Mouse (Mus musculus) lung, postnatal 36 days (tissue): ENCODE data around the gene Paxbp1.

ENCODE experiments used
- DNase-seq: peaks from one replicate; pipeline ENCODE4 v3.0.0; 2022; ENCODE audit warnings: mixed read lengths

Gene Paxbp1

DNA sequence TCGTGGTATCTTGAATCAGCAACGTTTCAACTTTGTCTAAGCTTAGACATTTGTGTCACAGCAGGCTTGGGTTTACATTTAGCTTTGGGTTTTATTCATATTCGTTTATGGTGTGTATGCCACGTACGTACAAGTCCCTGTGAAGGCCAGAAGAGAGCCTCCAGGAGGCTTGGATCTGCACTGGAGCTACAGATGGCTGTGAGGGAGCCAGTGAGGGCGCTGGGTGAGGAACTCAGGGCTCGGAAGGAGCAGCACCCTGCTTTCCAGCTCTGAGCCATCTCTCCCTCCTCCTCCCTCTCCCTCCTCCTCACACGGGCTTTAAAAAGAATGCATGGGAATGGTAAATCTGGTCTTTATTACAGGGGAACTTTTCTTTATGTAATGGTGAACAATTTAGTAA, 9.3 kb upstream of the Paxbp1 start:
- DNase-seq = no peak

DNA sequence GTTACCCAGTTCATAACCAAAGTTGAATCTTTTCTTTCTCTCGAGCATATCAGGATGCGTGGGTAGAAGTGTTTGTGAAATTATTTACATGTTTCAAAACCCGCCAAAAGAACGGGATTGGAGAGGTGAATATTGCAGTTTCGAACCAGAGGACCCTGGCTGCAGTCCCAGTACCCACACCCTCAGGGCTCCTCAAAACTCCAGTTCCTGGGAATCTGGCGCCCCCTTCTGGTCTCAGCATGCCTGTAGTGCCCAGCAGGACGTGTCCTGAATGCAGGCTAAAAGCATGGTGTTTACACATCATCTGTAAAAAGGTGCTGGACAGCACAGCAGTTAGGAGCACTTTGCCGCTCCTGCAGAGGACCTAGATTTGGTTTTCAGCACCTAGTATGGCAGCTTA, 1.2 kb upstream of the Paxbp1 start:
- peak; percentile 71 for DNase-seq

DNA sequence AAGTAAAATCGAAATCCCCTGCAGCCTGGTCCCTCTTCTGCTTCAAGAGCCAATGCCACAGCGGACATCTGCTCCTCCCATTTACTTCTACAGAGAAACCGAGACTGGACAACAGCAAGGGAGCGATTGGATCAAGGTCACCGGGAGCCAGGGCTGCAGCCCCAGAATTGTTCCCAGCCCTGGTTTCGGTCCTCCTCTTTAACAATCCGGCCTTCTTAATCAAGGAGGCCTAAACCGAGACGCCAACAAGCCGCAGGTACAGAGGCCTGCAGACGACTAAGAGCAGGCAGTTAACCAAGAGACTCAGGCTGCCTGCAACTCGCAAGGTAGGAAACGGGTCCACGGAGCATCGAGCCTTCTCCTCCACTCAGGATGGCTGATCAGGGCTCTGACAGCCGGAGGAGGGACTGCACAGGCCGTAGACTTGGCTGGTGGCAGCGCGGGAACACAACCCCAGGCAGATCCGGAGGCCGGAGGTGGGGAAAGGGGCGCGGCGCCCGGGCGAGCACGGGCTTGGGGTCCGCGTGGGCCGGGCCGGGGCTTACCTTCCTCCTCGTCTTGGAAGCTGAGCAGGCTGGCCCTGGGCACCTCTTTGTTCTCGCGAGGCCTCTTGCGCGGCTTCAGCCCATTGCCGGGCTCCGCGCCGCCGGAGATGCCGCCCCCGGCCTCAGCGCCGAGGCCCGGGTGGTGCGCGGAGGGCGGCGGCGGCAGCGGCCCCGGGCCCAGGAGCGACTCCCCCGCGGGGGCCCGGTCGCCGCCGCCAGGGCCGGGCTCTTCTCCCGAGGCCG, 688 bp downstream of the Paxbp1 start:
- peak; percentile 60 for DNase-seq

DNA sequence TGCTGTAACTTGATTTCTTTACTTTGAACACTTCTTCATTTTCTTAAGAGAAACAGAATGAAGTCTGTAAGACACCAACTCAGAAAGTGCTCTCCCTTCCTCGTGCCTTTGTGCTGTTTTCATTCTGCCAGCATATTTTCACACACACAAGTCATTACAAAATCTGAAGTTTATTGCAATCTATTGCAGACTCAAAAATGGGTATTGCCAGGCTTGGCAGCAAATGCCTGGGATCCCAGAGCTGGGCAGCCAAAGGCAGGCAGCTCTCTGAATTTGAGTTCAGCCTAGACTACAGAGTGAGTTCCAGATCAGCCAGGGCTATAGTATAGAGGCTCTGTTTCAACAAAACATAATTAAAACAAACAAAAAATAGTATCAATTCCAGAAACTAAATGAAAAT, 1.7 kb downstream of the Paxbp1 start:
- no peak for DNase-seq

DNA sequence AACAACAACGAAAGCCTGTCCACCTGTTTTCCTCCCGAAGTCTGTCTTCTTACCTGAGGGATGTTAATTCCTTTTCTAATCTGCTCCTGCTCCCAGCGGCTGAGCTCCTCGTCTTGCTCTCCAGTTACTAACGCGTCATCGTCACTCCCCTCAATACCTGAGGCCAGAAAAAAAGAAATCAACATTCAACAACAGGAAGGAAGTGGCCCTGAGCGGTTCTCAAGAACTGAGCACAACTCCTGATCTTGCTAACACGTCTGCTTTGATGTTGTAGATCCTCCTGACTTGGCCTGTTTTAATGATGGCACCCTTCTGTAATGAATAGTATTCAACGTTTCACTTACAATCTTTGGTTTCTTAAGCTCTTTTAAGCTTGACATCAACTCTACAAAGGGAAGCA, 8.5 kb downstream of the Paxbp1 start:
- DNase-seq = no peak

DNA sequence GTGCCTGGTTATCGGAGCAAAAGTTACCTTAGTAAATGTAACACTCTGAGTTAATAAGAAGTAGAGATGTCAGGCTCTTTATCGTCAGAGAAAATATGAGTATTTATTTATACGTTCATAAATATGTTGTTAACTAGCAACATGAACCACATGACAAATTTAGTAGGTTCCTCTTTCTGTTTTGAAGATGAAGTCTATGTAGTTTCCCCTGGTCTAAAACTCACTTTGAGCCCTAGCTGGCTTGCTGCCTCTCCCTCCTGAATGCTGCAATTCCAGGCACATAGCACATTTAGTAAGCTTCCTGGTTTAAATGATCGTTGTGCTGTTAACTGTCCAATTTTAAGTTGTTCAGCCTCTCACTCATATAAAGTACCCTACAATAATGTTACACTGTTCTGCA, 13.6 kb downstream of the Paxbp1 start:
- no peak for DNase-seq

DNA sequence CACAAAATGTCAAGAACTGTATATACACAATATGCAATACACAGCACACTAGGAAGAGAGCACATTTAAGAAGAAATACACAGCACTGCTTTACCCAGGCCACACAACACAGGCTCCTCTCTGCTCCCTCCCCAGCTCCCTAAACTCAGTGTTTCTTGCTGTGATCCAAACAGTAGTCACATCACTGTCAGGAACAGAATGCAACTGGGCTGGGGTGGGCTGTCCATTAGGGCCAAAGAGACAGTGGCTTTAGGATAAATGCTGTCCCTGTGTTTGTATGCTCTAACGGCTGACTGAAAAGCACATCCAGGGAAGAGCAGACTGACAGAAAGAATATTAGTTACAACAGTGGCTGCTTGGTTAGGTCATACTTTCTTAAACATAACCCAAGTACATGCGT, 14.4 kb downstream of the Paxbp1 start:
- DNase-seq = no peak

DNA sequence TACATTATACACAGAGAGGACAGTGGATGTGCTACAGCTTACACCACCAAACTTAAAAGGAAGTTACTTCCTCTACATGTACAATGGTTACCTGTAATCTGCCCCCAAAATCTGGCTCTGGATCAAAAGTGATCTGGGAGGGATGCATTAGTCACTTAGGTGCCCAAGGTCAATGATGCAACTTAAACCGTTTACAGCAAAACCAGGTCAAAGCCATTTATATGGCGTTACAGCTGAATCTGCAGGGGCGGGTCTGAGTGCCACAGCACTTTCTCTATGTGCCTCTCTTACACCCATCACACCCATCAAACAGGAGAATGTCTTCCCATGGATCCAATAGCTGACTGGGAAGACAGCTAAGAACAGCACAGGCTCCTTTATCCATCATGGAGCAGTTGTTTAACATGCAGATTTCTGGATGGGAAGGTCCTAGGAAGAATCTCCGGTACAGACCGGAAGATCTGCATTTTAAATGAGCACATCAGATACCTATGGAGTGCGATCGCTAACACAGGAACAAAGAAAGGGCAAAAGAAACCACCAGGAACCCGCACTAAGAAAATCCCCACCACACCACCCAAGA, 15.1 kb downstream of the Paxbp1 start:
- DNase-seq = no peak

DNA sequence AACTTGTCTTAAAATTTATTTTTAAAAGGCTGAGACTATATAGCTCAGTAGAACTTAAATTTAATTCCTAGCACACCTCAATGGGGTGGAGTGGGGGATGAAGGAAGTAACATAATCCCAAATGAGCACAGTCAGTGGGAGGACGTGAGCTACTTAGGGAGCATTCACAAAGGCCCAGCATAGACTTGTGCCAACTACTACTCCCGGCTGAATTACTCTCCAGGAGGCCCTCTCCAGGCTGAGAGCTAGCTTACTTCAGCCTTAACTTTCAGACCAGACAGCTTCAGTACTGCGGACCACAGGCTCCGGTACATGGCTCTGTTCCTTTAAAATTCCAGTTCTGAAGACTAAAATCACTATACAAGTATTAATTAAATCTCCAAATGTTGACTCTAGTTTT, 18.1 kb downstream of the Paxbp1 start:
- no peak for DNase-seq

DNA sequence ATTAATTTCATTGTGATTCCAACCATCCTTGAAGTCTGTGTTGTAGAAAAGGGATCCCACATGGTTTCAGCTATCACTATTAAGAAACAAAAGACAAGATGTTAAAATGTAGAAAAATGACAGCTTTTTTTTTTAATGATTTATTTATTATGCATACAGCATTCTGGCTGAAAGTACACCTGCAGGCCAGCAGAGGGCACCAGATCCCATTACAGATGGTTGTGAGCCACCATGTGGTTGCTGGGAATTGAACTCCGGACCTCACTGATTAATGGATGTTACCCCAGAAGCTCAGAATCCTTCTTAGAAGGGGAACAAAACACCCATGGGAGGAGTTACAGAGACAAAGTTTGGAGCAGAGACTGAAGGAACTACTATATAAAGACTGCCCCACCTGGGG, 21.0 kb downstream of the Paxbp1 start:
- no peak for DNase-seq

DNA sequence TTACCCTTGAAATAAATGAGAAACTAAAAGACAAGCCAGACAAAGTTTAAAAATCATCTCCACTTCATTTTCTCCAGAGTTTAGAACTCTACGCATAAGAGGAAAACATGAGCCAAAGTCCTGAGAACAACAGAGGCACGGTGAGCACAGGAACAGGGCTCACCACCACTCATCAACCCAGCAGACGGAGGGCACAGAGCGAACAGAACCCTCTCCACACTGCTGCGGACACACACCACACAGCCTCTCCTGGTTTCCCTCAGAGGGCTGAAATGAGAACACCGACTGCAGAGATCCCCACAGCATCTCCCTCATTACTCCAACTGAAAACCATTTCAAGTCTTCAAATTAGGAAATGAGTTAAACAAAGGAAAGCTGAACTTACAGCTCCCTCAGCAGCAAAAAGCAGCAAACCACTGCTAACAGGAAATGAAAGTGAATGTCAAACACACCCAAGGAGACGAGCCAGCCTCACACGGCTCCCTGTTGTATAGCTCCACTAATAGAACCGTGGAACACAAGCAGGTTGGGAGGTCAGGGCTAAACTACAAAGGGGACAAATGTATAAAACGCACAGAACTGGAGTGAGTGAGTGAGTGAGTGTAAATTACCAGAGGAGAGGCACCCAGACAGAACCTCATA, 23.4 kb downstream of the Paxbp1 start:
- no peak for DNase-seq

DNA sequence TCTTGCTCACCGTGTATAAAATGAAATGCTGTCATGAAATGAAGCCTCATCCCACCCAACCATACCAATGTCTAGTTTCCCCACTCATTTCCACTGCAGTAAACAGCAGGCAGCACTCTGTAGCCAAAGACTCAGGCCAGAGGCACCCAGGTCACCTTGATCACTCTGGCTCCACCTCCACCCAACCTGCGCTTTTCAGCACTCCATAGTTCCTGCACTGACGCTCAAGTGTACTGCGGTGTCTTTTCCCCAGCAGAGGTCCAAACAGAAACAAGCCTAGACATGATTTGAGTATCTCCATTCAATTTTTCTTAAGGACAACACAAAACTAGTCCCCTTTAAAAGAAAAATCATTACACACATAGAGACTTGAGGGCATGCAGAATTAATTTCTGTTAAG, 24.9 kb downstream of the Paxbp1 start:
- no peak for DNase-seq

DNA sequence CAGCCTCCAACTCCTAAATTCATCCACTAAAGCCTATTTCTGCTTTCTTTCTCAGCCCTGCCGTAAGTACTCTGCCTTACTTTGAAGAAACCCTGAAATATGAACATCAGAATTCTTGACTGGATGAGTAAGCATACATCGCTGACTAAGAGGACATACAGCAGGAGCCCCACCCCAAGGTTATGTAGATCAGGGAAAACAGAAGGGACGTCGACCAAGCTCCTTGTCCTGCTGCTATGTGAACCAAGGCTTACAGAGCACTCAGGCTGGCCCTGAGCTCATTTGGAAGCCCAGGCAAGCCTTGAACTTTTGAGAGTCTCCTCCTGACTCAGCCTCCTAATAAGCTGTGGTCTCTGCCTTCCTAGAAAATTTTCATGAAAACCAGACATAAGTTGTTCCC, 28.6 kb downstream of the Paxbp1 start:
- no peak for DNase-seq

DNA sequence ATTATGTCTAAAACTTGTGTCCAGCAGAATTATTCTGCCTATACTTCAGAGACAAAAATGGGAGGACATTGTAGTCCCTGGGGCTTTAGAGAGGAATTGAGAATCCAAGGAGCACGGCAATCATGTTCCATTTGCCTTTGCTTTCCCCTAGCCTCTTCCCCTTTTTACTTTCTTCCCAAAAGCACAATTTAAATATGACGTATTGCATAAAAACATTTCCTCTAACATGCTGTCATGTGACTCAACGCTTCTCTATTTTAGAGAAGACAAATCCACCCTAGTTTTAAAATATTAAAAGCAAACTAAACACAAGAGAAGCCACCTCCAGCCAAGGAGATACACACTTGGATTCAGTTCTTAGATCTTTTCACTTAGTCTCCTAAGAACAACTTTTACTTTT, 32.5 kb downstream of the Paxbp1 start:
- no peak for DNase-seq

DNA sequence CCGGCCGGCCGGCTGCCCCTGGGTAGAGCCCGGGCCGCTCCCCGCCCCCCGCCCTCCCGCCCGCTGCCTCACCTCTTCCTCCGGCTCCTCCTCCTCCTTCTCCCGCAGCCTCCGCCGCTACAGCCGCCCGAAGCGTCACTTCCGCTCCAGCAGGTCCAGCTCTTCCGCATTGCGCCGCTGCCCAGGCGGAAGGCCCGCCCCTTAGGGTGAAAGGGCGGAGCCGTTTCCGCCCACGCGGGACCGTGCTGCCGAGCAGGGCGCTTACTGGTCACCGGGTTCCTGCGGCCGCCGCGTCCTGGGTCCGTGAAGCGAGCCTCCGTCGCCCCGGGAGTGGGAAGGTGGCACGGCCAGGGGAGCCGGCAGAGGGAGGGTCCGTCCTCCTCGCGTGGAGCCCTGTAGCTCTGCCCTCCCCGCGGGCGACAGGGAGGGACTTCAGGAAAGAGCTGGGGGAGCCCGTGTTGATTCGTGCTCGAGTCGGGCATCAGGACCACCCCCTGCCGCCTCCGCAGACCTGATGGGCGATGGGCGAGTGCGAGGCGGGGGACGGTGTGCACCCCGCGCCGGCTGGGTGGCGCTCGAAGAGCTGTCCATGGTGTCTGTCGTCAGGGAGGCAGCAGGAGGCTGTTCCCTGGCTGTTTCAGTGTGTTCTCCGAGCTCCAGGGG, 33.2 kb downstream of the Paxbp1 start, which contains the start of gene Synj1:
Gene Synj1 (minus strand): TSS at position 288 of the 663 bp plus-strand sequence.
- peak; percentile 93 for DNase-seq

DNA sequence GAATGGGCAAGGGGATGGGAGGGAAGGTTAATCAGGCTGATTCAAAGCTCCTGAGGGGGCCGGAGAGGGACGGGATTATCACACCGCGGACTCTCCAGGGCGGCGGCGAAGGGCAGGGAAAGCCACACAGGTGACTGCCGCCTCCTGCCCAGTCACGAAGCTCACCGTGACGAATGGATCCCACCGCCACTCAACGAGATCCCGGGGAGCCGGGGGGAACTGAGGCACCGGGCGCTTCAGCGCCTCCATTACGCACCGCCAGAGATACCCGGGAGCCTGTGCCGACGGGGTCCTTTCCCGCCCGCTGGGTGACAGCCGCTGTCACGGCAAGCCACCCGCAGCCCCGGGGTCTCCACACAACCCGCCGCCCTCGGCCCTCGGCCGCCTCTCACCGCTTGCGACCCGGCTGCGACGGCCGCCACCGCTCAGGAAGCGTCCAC, 33.7 kb downstream of the Paxbp1 start:
- peak; percentile 16 for DNase-seq

DNA sequence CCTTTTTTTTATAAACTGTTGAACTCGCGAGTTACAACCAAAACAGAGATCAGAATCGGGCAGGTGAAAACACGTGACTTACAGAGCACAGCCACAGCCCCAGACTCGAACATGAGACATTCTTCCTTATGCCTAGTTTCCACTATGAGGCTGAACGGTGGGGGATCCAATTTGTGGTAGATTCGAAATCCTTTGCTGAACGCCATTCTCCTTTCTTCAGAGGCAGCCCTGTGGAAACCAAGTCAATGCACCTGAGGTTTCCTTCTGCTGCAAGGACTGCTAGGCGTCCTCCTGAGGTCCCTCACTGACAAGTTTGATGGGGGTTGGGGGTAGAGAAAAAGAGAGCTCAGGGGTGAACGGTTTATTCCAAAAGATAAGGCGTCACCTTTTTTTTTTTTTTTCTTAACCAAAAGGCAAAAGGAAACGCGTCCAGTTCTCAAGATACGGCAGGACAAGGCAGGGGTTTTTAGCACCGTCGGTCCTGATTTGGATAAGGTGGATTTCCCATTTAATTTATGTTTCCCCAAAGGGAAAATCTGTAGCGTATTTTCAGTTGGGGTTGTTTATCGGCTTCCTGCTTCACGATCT, 34.3 kb downstream of the Paxbp1 start:
- no peak for DNase-seq

DNA sequence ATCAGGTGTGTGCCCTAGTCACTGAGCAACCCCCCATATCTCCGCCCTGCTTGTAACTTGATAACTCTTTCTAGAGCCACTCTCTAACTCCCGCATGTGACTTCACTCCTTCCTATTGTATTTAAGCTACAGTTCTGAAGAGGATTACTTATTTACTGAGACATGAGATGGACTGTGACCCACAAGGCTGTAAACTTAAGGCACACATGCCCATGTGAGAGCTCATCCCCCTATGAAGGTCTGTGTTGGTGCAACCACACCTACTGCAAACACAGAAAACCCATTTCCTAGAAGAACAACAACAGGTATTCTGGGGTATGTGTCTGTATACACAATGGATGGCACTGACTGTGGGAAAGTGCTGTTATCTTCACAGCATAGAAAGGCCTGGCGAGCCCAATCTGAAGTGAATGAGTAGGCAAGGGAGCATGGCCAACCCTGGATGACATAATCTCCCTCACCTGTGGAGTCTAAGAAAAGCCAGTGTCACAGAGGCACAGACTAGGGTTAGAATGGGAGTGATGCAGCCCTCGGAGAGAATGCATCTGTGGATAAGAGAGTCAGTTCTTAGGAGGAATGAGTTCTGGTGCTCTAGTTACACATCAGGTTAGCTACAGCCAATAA, 39.3 kb downstream of the Paxbp1 start:
- DNase-seq = no peak

DNA sequence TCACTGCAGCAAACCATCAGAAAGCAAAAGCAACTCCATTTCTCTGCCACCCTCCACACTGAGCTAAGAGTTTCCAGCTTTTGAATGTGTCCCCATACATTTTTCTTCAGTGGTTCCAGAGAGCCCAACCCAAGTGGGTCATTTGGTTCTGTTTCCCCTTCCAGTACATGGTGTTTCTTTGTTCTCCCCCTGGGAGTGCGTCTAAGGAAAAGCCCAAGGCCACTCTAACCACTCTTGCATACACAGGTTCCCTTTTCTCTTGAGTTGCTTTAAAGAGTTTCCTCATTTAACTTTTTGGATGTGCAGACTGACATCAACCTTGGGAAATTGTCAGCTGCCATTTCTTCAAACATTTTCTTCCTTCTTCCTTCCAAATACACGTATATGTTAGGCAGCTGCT, 43.2 kb downstream of the Paxbp1 start:
- DNase-seq = peak; percentile 26

DNA sequence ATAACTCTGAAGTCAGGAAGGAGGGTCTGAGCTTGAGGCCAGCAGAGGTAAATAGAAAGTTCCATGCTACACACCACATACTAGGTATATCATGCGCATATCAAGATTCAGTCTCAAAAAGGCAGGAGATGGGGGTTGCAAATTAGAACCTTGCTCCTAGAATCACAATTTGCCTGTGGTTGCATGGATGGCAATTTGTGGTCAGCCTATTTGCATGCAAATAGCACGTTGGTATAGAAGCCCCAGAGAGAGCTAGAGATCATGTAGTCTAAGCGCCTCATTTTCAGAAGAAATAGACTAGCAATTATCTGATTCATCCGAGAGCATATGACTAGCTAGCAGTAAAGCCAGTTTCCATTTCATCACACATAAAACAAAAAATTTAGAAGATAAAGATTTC, 44.5 kb downstream of the Paxbp1 start:
- DNase-seq = no peak

DNA sequence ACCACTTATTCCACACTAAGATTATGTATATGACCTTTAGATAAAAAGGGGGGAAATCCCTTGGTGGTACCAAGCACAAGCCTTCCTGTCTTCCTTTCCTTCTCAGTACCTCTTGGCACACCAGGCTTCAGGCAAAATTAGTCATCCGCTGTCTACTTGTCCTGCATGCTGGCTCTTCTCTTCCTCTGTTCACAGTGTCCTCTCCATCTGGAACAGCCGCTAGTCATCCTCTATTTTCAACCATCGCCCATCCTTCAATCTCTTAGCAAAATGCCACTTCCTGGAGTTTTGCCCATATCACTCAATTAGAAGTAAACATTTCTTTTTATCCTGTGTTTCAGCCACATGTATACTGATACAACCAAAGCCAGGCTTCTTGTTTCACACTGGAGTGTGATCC, 46.5 kb downstream of the Paxbp1 start:
- DNase-seq = no peak

DNA sequence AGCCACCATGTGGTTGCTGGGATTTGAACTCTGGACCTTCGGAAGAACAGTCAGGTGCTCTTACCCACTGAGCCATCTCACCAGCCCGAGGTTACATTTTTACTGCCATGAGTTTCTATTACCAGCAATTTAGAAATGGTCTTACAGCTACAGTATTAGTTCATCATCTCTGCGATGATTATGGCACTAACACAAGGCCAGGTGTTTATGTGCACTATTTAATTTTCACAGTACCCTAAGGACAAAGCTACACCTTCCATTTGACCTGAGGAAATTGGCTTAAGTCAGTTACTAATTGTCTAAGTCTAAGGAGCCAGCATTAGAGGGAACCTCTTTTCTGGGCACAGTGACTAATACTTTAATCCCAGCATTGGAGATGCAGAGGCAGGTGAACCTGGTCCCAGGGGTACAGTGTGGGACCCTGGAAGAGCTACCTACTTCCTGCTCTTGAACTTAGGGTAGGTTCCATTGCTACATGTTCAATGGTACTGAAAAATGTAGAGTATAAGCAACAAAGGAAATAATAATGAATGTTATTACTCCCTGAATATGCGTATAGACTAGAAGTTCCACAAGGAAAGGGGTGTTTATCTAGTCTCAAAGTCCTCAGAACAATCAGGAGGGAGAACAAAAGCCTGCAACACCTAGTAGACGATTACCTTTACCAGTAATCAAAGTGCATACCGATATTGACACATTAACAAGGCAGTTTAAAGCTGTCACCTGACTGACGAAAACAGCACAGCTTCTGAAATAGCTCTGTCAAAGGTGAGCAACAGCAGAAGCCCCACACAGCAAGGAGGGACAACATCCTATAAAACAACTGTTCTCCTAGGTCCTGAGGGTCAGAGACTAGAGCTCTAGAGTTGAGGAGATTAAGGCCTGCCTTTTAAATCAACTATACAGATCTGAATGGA, 47.8 kb downstream of the Paxbp1 start:
- no peak for DNase-seq
